Mouse (Mus musculus) midbrain, embryonic 13.5 days (tissue): Measurements from ENCODE around the gene Vav2. TPM values are rescaled to one million over a fixed set of nuclear protein-coding genes. Genes with fewer than 3 reads are reported as not detected.

ENCODE experiments used
- ATAC-seq: fragments of 200-750 bp; cut with Nextera tagmentation; 2 replicates; pipeline ENCODE4 v1.8.0; 2017; ENCODE audit warnings: mild to moderate bottlenecking, moderate TSS enrichment, moderate library complexity
- H3K27ac ChIP-seq: fragments of 300-500 bp; sonication (generic); 2 replicates; pipeline ENCODE4 v1.5.1; 2015; ENCODE audit warnings: inconsistent platforms, mild to moderate bottlenecking, moderate library complexity
- H3K27me3 ChIP-seq: fragments of 300-500 bp; sonication (generic); 2 replicates; pipeline ENCODE4 v1.6.1; 2015; ENCODE audit warnings: mild to moderate bottlenecking, inconsistent platforms
- H3K36me3 ChIP-seq: fragments of 300-500 bp; sonication (generic); 2 replicates; pipeline ENCODE4 v1.6.1; 2015; ENCODE audit warnings: mild to moderate bottlenecking, inconsistent platforms
- H3K4me1 ChIP-seq: fragments of 300-500 bp; sonication (generic); replicated peaks from 2 replicates; pipeline ENCODE4 v1.6.1; 2015; ENCODE audit warnings: inconsistent platforms
- H3K4me2 ChIP-seq: fragments of 300-500 bp; sonication (generic); replicated peaks from 2 replicates; pipeline ENCODE4 v1.6.1; 2015; ENCODE audit warnings: moderate library complexity, mild to moderate bottlenecking, inconsistent platforms
- H3K4me3 ChIP-seq: fragments of 300-500 bp; sonication (generic); replicated peaks from 2 replicates; pipeline ENCODE4 v1.5.1; 2015; ENCODE audit warnings: mild to moderate bottlenecking, inconsistent platforms
- H3K9ac ChIP-seq: fragments of 300-500 bp; sonication (generic); replicated peaks from 2 replicates; pipeline ENCODE4 v1.6.1; 2015; ENCODE audit warnings: mild to moderate bottlenecking, inconsistent platforms
- H3K9me3 ChIP-seq: fragments of 300-500 bp; sonication (generic); 2 replicates; pipeline ENCODE4 v1.6.1; 2016; ENCODE audit warnings: mild to moderate bottlenecking, inconsistent platforms
- WGBS: fragments of 180-500 bp; shearing (Covaris S2); methylation state at CpG from one replicate; pipeline ENCODE4 v1.1.7; 2015; 5-methylcytosine and 5-hydroxymethylcytosine counted together
- microRNA-seq: library from miRNA; unstranded; fragments of <30 nt; microRNA quantifications from one replicate; pipeline ENCODE4, GENCODE M21; 2016
- polyA plus RNA-seq: library from polyadenylated mRNA; unstranded; fragments of >200 nt; fragmentation: Nextera tagmentation; extraction: Ambion mirVana; gene quantifications from 2 replicates; pipeline ENCODE4 v1.2.1, GENCODE M21; 2015

Gene Vav2
- polyA plus RNA-seq, 1 experiment from 2014 or later: 15.4 TPM

GRCm38 (mm10) chr2:27232376-27232775, 194.5 kb downstream of the Vav2 start:
- H3K4me1 ChIP-seq: 0 out of 2 replicates have a peak, but pooled peaks cover 4% of the 10 kb centered on the region
- WGBS: 36% methylated on average over 7 of the region's 7 CpGs
- no peak overlapping the region for H3K9ac ChIP-seq
- no peak for ATAC-seq
- no peaks in the 10 kb centered on the region for H3K36me3 ChIP-seq
- no peak overlapping the region for H3K4me2 ChIP-seq
- no peak overlapping the region for H3K4me3 ChIP-seq
- no peaks in the 10 kb centered on the region for H3K9me3 ChIP-seq
- H3K27me3 ChIP-seq: no peaks in the 10 kb centered on the region
- H3K27ac ChIP-seq: no peak overlapping the region

- 73% methylated on average over 2 of the region's 2 CpGs for WGBS
- Histone ChIP-seq H3K27me3 (no peaks in the 10 kb centered on the region), H3K4me1 (0 out of 2 replicates have a peak, but pooled peaks cover 4% of the 10 kb centered on the region), H3K27ac (no peak overlapping the region), H3K36me3 (no peaks in the 10 kb centered on the region), H3K4me2 (no peak overlapping the region), H3K9ac (no peak overlapping the region), H3K4me3 (no peak overlapping the region), H3K9me3 (no peaks in the 10 kb centered on the region)
- ATAC-seq: no peak
Measured at GRCm38 (mm10) chr2:27229481-27230105, 197.2 kb downstream of the Vav2 start.

GRCm38 (mm10) chr2:27228809-27229480, 197.9 kb downstream of the Vav2 start:
- H3K4me3 ChIP-seq: no peak overlapping the region
- H3K36me3 ChIP-seq: no peaks in the 10 kb centered on the region
- H3K9me3 ChIP-seq: no peaks in the 10 kb centered on the region
- no peak overlapping the region for H3K4me2 ChIP-seq
- ATAC-seq: no peak
- H3K4me1 ChIP-seq: 0 out of 2 replicates have a peak, but pooled peaks cover 4% of the 10 kb centered on the region
- no peaks in the 10 kb centered on the region for H3K27me3 ChIP-seq
- no peak overlapping the region for H3K9ac ChIP-seq
- H3K27ac ChIP-seq: no peak overlapping the region
- 85% methylated on average over 5 of the region's 5 CpGs for WGBS

- Histone ChIP-seq H3K36me3 (no peaks in the 10 kb centered on the region), H3K9ac (no peak overlapping the region), H3K27me3 (no peaks in the 10 kb centered on the region), H3K9me3 (no peaks in the 10 kb centered on the region), H3K4me3 (no peak overlapping the region), H3K4me1 (no peaks in the 10 kb centered on the region), H3K4me2 (no peak overlapping the region), H3K27ac (no peak overlapping the region)
- 70% methylated on average over 7 of the region's 7 CpGs for WGBS
- ATAC-seq: no peak
Measured at GRCm38 (mm10) chr2:27226572-27226971, 200.3 kb downstream of the Vav2 start.

GRCm38 (mm10) chr2:27223012-27223421, 203.8 kb downstream of the Vav2 start:
- Histone ChIP-seq H3K4me2 (no peak overlapping the region), H3K36me3 (no peaks in the 10 kb centered on the region), H3K4me3 (no peak overlapping the region), H3K9me3 (no peaks in the 10 kb centered on the region), H3K27me3 (no peaks in the 10 kb centered on the region), H3K9ac (no peak overlapping the region), H3K27ac (no peak overlapping the region), H3K4me1 (no peaks in the 10 kb centered on the region)
- no peak for ATAC-seq
- 84% methylated on average over 7 of the region's 7 CpGs for WGBS

- ATAC-seq: no peak
- 91% methylated on average over 8 of the region's 8 CpGs for WGBS
- H3K27ac ChIP-seq: no peak overlapping the region
Measured at GRCm38 (mm10) chr2:27218569-27218968, 208.3 kb downstream of the Vav2 start.

GRCm38 (mm10) chr2:27218121-27218544, 208.7 kb downstream of the Vav2 start:
- no peak overlapping the region for H3K27ac ChIP-seq
- ATAC-seq: no peak
- 0 out of 2 replicates have a peak, but pooled peaks cover 2% of the 10 kb centered on the region for H3K4me1 ChIP-seq
- no peak overlapping the region for H3K4me2 ChIP-seq
- no peaks in the 10 kb centered on the region for H3K27me3 ChIP-seq
- no peak overlapping the region for H3K4me3 ChIP-seq
- no peaks in the 10 kb centered on the region for H3K36me3 ChIP-seq
- no peak overlapping the region for H3K9ac ChIP-seq
- no peaks in the 10 kb centered on the region for H3K9me3 ChIP-seq
- whole genome bisulfite sequencing: 79% methylated on average over 2 of the region's 2 CpGs

More at GRCm38 (mm10) chr2:27218569-27218968, 208.3 kb downstream of the Vav2 start:
- 0 out of 2 replicates have a peak, but pooled peaks cover 2% of the 10 kb centered on the region for H3K4me1 ChIP-seq
- no peaks in the 10 kb centered on the region for H3K27me3 ChIP-seq
- H3K4me2 ChIP-seq: no peak overlapping the region
- no peak overlapping the region for H3K4me3 ChIP-seq
- no peak overlapping the region for H3K9ac ChIP-seq
- H3K36me3 ChIP-seq: no peaks in the 10 kb centered on the region
- H3K9me3 ChIP-seq: no peaks in the 10 kb centered on the region

- 87% methylated on average over 2 of the region's 2 CpGs for WGBS
- ATAC-seq: no peak
Measured at GRCm38 (mm10) chr2:27215537-27215936, 211.3 kb downstream of the Vav2 start.

More at GRCm38 (mm10) chr2:27215537-27215936, 211.3 kb downstream of the Vav2 start:
- no peaks in the 10 kb centered on the region for H3K27me3 ChIP-seq
- H3K4me1 ChIP-seq: peaks cover 7% of the 10 kb centered on the region; the same call in 1 of the 2 replicates
- H3K9ac ChIP-seq: no peak overlapping the region
- no peaks in the 10 kb centered on the region for H3K9me3 ChIP-seq
- no peaks in the 10 kb centered on the region for H3K36me3 ChIP-seq
- H3K4me3 ChIP-seq: no peak overlapping the region
- H3K4me2 ChIP-seq: no peak overlapping the region
- no peak overlapping the region for H3K27ac ChIP-seq

Small RNA genes lying within 50 kb of the gene (microRNA-seq; reads per million reads assigned to microRNA genes)
- gene Gm24049 (not detected), gene Mir7578 (not detected)

Other genes with a start within 250 kb of the Vav2 start
- gene Sardh, start 178.7 kb downstream of the Vav2 start, polyA plus RNA-seq: 2.6 and 3.7 TPM in 2 replicates
- gene Brd3os, start 15.3 kb upstream of the Vav2 start, polyA plus RNA-seq: 27.9 and 29.0 TPM in 2 replicates
- gene Brd3, start 80.6 kb upstream of the Vav2 start, polyA plus RNA-seq: 145 and 153 TPM in 2 replicates
- 46.6 and 49.1 TPM in 2 replicates for gene Wdr5, start 88.1 kb upstream of the Vav2 start, polyA plus RNA-seq
- gene Rxra, start 249.4 kb upstream of the Vav2 start, polyA plus RNA-seq: 4.0 and 4.4 TPM in 2 replicates